Mouse (Mus musculus) embryonic fibroblast, embryonic 13.5 days (primary cell): Measurements from ENCODE around the gene Cct2. TPM values are rescaled to one million over a fixed set of nuclear protein-coding genes. Genes with fewer than 3 reads are reported as not detected.
"Not testable (repeated sequence)": the region's sequence is repeated elsewhere in the genome, so short reads cannot be mapped to it uniquely, and the experiment has no call there.

ENCODE experiments used
- H3K27ac ChIP-seq: 2 replicates; pipeline ENCODE4 v1.5.1; 2012; ENCODE audit warnings: low read length, control low read depth, inconsistent platforms; ENCODE audit not compliant: insufficient read depth
- H3K4me1 ChIP-seq: 2 replicates; pipeline ENCODE4 v1.6.1; 2011; ENCODE audit warnings: low read length; ENCODE audit not compliant: control insufficient read depth, insufficient read depth
- H3K4me3 ChIP-seq: 2 replicates; pipeline ENCODE4 v1.5.1; 2011; ENCODE audit warnings: mild to moderate bottlenecking, control low read depth, low read length; ENCODE audit not compliant: insufficient read depth
- CTCF ChIP-seq: IDR thresholded peaks from 2 replicates; pipeline ENCODE4 v1.5.1; 2011; ENCODE audit warnings: mild to moderate bottlenecking, control low read depth, low read length, moderate library complexity, borderline replicate concordance; ENCODE audit not compliant: insufficient read depth
- POLR2A ChIP-seq: IDR thresholded peaks from 2 replicates; pipeline ENCODE4 v1.6.1; 2011; ENCODE audit warnings: low read depth, mild to moderate bottlenecking, control low read depth, low read length, moderate library complexity
- polyA plus RNA-seq: library from polyadenylated mRNA; stranded (reverse); fragments of >200 nt; gene quantifications from 2 replicates; pipeline ENCODE4 v1.2.4, GENCODE M21; 2011; ENCODE audit warnings: low read depth; ENCODE audit not compliant: missing spikeins, insufficient read length

Cct2 gene
- polyA plus RNA-seq, 1 experiment, result 458 TPM

DNA sequence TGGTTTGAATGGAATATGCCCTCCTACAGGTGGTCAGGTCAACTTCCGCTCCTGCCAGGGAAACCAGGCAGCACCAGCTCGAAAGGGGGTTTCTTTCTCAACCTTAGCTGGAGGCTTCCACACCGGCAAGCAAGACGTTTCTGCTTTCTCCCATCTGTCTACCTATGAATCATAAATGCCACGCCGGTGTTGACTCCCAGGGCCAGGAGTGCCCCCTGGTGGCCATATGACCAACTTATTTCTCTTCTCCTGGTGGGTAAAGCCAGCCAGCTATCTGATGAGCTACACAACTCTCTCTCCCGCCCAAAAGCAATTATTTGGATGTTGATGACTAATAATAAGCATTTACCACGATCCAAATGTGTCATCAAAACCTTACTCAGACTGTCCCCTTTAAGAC is 29.8 kb downstream of the Cct2 start:
- Histone ChIP-seq H3K27ac (no peak overlapping the region), H3K4me1 (no peaks in the 10 kb centered on the region)
- TF ChIP-seq CTCF, result peak; percentile 59
- TF ChIP-seq POLR2A, result no peak

DNA sequence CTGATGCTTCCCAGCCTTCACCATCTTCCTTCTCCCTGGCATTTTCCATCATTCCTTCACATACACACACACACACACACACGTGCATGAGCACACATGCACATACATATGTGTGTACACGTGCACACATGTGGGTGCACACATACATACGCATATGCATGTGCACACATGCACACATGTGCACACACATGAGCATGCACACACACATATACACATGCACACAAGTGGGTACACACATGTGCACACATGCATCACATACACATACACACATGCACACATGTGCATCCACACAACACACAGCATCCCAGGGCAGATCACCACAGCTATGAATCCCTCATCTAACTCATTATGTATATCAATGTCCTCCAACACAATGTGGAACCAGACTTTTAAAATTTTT is 32.5 kb downstream of the Cct2 start:
- no peak for TF ChIP-seq POLR2A
- no peak for TF ChIP-seq CTCF
- no peak overlapping the region for H3K27ac ChIP-seq
- no peak overlapping the region for H3K4me3 ChIP-seq
- H3K4me1 ChIP-seq, result no peaks in the 10 kb centered on the region

More for the DNA sequence above, 29.8 kb downstream of the Cct2 start:
- no peak overlapping the region for H3K4me3 ChIP-seq

DNA sequence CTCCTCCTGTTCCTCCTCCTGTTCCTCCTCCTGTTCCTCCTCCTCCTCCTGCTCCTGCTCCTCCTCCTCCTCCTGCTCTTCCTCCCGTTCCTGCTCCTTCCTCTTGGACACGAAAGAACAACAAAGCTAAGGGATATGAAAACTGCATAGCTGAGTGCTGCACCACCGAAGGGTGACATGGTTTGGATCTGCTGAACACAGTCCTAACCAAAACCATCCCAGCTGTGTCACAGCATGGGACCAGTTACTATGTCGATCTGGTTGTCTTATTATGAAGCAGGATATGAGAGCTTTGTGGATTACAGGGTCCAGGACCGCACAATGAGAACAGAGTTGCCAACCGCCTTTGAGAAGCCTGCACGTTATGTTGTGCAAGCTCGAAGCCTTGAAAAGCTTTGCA is 37.4 kb downstream of the Cct2 start:
- peaks cover 8% of the 10 kb centered on the region for H3K4me1 ChIP-seq
- no peak overlapping the region for H3K4me3 ChIP-seq
- TF ChIP-seq POLR2A (no peak), CTCF (no peak)
- H3K27ac ChIP-seq, result no peak overlapping the region

DNA sequence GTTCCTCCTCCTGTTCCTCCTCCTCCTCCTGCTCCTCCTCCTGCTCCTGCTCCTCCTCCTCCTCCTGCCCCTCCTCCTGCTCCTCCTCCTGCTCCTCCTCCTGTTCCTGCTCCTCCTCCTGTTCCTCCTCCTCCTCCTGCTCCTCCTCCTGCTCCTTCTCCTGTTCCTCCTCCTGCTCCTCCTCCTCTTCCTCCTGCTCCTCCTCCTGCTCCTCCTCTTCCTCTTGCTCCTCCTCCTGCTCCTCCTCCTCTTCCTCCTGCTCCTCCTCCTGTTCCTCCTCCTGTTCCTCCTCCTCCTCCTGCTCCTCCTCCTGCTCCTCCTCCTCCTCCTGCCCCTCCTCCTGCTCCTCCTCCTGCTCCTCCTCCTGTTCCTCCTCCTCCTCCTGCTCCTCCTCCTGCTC is 37.8 kb downstream of the Cct2 start:
- H3K4me3 ChIP-seq, H3K27ac ChIP-seq: not testable (repeated sequence)
- H3K4me1 ChIP-seq, result peaks cover 11% of the 10 kb centered on the region

DNA sequence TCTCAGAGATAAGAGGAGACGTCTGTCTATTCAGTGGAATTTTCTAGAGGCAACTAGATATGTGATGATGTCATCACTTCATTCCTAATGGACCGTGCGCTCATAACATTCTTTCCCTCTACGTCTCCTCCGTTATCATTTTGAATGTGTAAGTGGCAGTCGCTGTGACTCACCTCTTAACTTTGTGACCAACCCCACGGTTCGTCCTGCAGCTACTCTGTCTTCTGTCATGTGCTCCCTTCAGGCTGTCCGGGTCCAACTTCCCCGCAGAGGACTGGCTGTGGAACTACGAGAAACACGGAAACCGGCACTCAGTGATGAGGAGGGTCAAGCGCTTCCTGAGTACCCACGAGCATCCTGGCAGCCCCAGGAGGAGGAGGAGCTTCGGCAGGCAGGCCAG is 39.9 kb downstream of the Cct2 start:
- H3K4me1 ChIP-seq, result peaks cover 13% of the 10 kb centered on the region
- H3K4me3 ChIP-seq, result no peak overlapping the region
- TF ChIP-seq CTCF (no peak), POLR2A (0 out of 2 replicates have a peak, but pooled peaks have one; percentile 16)
- H3K27ac ChIP-seq, result peak overlapping the region; percentile 28; the same call in 1 of the 2 replicates

DNA sequence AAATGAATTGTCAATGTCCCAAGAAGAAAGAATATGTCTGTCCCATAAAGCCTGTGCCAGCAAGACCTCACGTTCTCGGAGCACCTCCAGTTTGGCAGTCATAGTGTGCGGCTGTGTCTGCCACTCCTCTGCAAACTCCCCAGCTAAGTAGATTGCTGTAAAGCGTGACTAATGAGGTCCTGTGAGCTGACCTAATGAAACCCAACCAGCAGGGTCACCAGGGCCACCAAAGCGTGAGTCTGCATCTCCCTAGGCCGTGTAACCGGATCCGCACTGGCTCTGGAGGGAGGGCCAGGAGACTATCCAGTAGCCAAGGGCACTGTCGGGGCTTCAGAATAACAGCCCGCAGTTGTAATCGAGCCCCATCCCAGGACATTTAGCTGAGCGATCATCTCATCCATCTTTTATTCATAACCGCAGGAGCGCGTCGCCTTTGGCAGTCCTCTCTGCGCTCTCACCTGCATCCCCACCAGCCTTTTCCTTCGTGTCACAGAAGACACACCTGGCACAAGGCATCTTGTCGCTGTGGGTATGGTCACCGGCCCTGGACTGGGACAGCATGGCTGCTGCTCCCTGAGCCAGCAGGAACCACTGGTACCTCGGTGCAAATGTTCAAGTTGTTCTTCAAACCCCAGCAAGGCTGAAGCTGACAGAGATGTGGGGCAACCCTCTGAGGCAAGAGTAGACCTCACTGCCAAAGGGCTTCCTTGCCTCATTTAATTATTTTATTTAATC is 42.4 kb downstream of the Cct2 start:
- H3K27ac ChIP-seq, result no peak overlapping the region
- H3K4me1 ChIP-seq, result peaks cover 16% of the 10 kb centered on the region
- no peak for TF ChIP-seq CTCF
- no peak for TF ChIP-seq POLR2A
- H3K4me3 ChIP-seq, result no peak overlapping the region

DNA sequence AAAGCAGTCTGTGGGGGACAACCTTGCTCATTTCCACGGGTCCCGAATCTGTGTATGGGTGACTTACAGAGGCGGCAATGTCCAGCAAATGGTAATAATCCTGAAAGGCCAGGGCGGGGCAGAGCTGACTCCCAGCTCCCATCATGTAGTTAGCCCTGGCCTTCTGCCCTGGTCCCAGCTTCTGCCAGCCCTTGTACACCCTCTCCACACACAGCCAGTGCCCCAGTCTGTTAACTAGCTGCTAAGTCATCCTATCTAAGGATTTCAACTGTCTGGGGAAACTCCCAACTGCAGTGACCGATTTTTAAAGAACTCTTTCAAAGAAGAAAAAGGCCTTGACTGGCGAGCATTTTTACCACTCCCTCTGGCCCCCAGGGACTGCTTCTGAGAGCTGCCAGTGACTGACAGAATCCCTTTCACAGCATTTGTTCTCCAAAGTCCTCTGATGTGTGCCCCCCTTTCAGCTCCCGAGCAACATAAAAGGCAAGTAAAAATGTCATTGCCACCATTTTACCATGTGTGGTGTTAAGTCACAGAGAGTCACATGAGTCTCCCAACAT is 45.3 kb downstream of the Cct2 start:
- Histone ChIP-seq H3K4me3 (no peak overlapping the region), H3K27ac (peak overlapping the region; percentile 48; the same call in 1 of the 2 replicates), H3K4me1 (peaks cover 13% of the 10 kb centered on the region)
- TF ChIP-seq POLR2A (no peak), CTCF (no peak)

DNA sequence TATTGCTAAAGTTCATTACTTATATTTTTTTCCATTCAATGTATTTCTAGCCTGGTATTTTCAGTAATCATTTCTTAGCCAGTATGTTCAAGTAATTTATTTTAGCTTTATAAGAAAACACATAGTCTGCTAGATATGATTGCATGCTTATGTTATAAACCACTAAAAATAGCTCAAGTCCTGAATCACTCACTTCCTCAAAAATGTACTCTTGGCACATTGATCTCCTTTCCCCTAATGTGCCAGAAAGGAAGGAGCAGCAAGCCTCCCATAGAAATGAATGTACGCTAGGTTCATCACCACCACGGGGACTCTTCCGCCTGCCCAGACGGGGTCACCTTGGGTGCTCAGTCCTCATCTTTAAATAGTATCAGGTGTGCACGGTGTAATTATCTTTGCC is 49.0 kb downstream of the Cct2 start:
- H3K4me1 ChIP-seq, result peaks cover 11% of the 10 kb centered on the region
- H3K4me3 ChIP-seq, result no peak overlapping the region
- peak overlapping the region; percentile 62 for H3K27ac ChIP-seq
- TF ChIP-seq POLR2A (no peak), CTCF (no peak)

DNA sequence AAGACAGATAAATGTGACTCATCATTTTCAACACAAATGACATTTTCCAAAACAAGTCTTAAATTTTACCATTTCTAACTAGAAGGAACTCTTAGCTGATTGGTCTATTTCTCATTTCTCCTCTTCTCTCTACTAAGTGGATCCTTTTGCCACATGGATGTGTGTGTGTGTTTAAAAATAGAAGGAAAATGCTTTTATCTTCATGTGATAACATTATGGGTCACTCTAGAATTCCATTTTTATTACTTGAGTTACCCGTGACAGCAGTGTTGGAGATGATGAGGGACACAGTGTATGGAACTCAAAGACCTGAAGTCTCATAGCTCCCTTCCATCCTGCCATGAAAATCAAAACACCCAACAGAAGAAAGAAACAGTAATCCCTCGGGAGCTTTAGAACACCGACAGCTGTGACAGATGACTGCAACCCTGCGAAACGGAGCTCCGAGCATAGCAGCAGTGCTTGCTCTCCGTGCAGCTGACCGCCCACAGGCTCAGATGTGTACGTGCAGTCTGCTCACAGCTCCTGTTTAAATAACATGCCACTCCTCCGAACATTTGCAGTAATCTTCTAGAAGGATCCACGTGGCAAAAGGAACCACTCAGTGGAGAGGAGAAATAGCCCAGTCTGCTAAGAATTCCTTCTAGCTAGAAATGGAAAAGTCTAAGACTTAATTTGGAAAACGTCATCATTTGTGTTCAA is 49.8 kb downstream of the Cct2 start:
- Histone ChIP-seq H3K4me3 (no peak overlapping the region), H3K27ac (peak overlapping the region; percentile 89), H3K4me1 (peaks cover 11% of the 10 kb centered on the region)
- TF ChIP-seq CTCF (no peak), POLR2A (peak; percentile 39; the same call in 1 of the 2 replicates)

DNA sequence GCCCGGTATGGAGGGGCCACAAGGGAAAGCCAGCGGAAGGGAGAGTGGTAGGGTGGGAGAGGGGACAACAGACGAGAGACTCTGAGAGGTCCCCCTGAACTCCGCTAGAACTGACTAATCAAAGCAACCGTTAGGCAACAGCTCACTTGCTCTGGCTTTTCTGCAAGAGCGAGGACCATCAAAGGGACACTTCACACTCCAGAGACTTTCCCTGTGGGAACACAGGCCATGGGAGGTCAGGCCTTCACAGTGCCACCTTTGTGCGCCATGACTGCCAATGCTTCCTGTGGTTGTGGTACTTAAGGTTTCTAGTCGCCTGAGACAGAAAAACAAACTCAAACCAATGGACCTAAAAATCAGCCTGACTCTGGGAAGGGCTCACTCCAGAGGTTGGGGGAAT is 52.6 kb downstream of the Cct2 start:
- Histone ChIP-seq H3K4me3 (no peak overlapping the region), H3K27ac (no peak overlapping the region), H3K4me1 (peaks cover 6% of the 10 kb centered on the region)
- no peak for TF ChIP-seq CTCF
- TF ChIP-seq POLR2A, result no peak

DNA sequence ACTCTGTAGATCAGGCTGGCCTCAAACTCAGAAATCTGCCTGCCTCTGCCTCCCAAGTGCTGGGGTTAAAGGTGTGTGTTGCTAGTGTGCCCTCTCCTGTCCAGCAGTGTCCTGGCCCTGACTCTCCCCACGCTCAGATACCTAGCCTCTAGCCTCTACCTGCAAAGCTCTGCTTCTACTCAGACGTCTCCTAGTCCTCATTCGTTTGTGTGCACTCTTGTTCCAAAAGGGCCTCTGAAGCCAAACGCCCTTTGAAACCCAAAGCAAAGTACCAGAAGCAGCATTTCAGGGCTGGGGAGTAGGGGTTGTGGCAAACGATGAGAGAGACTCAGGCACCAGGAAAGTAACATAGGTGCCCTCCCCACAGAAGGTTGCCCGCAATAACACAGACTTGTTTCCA is 53.9 kb downstream of the Cct2 start:
- TF ChIP-seq CTCF (no peak), POLR2A (no peak)
- Histone ChIP-seq H3K4me3 (no peak overlapping the region), H3K4me1 (peaks cover 4% of the 10 kb centered on the region), H3K27ac (no peak overlapping the region)
